Mouse (Mus musculus): ENCODE results near the gene Gm20538. TPM values are rescaled to one million over a fixed set of nuclear protein-coding genes. Genes with fewer than 3 reads are reported as not detected.

The Gm20538 gene
- polyA plus RNA-seq, 1 experiment: not detected

DNA sequence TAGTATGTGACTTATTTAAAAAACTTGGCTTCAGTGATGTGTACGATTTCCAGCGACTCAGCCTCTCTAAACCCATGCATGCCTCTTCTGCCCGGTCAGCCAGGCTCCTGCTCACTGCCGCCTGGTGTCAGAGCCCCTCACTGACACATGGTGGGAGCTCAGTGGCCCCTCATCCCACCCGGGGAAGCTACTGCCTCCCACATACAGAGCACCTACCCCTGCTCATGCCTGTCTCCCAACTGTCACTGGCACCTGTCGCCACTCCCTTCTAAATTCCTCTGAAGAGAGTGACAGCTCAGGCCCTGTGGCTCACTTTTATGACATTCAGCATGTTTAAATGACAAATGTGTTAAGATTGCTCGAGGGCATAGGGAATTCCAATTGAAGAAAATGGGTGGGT lies 23.6 kb upstream of the Gm20538 start:
- H3K4me1 ChIP-seq (ENCODE audit: control insufficient read depth, insufficient read depth, low read length): no peaks in the 10 kb centered on the region
- no peak overlapping the region for H3K27ac ChIP-seq (ENCODE audit: insufficient read depth, low read depth, low read length)
- TF ChIP-seq CTCF (IDR thresholded peaks at IDR 0.05; ENCODE audit: insufficient read depth, low read depth, low read length): no peak
- TF ChIP-seq POLR2A (IDR thresholded peaks at IDR 0.05; ENCODE audit: insufficient read depth, low read depth, low read length): no peak
- 78% methylated on average over 7 of the region's 7 CpGs for WGBS
- no peak overlapping the region for H3K4me3 ChIP-seq (ENCODE audit: insufficient read depth, low read depth, low read length)

GRCm38 (mm10) chr19:44567763-44568162 lies 15.1 kb upstream of the Gm20538 start:
- no peak overlapping the region for H3K4me3 ChIP-seq (ENCODE audit: insufficient read depth, low read depth, low read length)
- H3K27ac ChIP-seq (ENCODE audit: insufficient read depth, low read depth, low read length): no peak overlapping the region
- peaks cover 5% of the 10 kb centered on the region for H3K4me1 ChIP-seq (ENCODE audit: control insufficient read depth, insufficient read depth, low read length)
- TF ChIP-seq CTCF (IDR thresholded peaks at IDR 0.05; ENCODE audit: insufficient read depth, low read depth, low read length) (no peak), POLR2A (IDR thresholded peaks at IDR 0.05; ENCODE audit: insufficient read depth, low read depth, low read length) (no peak)
- 70% methylated on average over 3 of the region's 3 CpGs for WGBS

GRCm38 (mm10) chr19:44564006-44564405 lies 11.4 kb upstream of the Gm20538 start:
- WGBS: 68% methylated on average over 14 of the region's 14 CpGs
- Histone ChIP-seq H3K4me3 (ENCODE audit: insufficient read depth, low read depth, low read length) (no peak overlapping the region), H3K27ac (ENCODE audit: insufficient read depth, low read depth, low read length) (no peak overlapping the region), H3K4me1 (ENCODE audit: control insufficient read depth, insufficient read depth, low read length) (peaks cover 5% of the 10 kb centered on the region)
- TF ChIP-seq CTCF (IDR thresholded peaks at IDR 0.05; ENCODE audit: insufficient read depth, low read depth, low read length) (no peak), POLR2A (IDR thresholded peaks at IDR 0.05; ENCODE audit: insufficient read depth, low read depth, low read length) (no peak)

- under 1% methylated on average over 33 of the region's 33 CpGs for WGBS
- Histone ChIP-seq H3K4me1 (ENCODE audit: control insufficient read depth, insufficient read depth, low read length) (peaks cover 5% of the 10 kb centered on the region), H3K4me3 (ENCODE audit: insufficient read depth, low read depth, low read length) (peak within 1 kb of the TSS; percentile 73), H3K27ac (ENCODE audit: insufficient read depth, low read depth, low read length) (no peak within 1 kb of the TSS; the same call in 1 of the 2 replicates)
- TF ChIP-seq POLR2A (IDR thresholded peaks at IDR 0.05; ENCODE audit: insufficient read depth, low read depth, low read length) (peak; percentile 84), CTCF (IDR thresholded peaks at IDR 0.05; ENCODE audit: insufficient read depth, low read depth, low read length) (peak; percentile 71)
Measured at GRCm38 (mm10) chr19:44562652-44563206, 10.1 kb upstream of the Gm20538 start, which contains the start of gene Hif1an. TSS of gene Hif1an (plus strand) at chr19:44562850.

DNA sequence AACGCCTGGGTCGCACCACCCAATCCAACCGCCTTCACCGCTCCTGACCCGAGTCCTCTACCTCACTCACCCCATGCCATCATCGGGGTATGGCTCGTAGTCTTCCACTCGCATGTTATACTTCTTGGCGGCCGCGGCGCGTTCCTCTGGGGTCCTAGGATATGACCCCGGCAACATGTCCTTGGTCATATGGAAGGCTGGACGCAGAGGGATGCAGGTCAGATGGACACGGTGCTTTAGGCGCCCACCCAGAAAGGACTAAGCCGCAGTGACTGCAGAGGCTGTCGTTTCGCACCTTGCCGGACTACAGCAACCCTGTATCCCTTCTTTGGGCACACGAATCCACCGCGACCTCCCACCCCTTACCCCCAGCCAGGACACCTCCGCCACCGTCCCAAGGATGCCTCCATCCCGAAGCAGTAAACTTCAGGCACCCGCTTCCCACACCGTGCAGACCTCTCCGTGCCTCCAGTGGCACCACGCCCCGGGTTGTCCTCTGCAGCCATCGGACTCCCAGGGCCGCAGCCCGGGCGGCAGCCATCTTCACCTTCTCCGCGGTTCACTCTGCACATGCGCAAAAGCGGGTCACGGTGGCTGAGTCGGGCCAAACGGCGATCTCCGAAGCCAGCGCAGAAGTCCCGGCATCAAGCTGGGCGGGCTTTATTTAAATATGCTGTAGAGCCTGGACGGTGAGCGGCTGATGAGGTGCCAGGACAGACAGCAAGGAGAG lies 2.4 kb upstream of the Gm20538 start, which contains the start of gene Ndufb8:
Gene Ndufb8 (minus strand): TSS at position 580 of the 730 bp plus-strand sequence.
- Histone ChIP-seq H3K27ac (ENCODE audit: insufficient read depth, low read depth, low read length) (peak within 1 kb of the TSS; percentile 84), H3K4me3 (ENCODE audit: insufficient read depth, low read depth, low read length) (peak within 1 kb of the TSS; percentile 79), H3K4me1 (ENCODE audit: control insufficient read depth, insufficient read depth, low read length) (peaks cover 5% of the 10 kb centered on the region; the same call in 1 of the 2 replicates)
- peak; percentile 90 for TF ChIP-seq POLR2A (IDR thresholded peaks at IDR 0.05; ENCODE audit: insufficient read depth, low read depth, low read length)
- no peak for TF ChIP-seq CTCF (IDR thresholded peaks at IDR 0.05; ENCODE audit: insufficient read depth, low read depth, low read length)
- under 1% methylated on average over 50 of the region's 50 CpGs for WGBS

GRCm38 (mm10) chr19:44554490-44554860 lies 1.8 kb upstream of the Gm20538 start:
- TF ChIP-seq CTCF (IDR thresholded peaks at IDR 0.05; ENCODE audit: insufficient read depth, low read depth, low read length) (no peak), POLR2A (IDR thresholded peaks at IDR 0.05; ENCODE audit: insufficient read depth, low read depth, low read length) (no peak)
- Histone ChIP-seq H3K4me1 (ENCODE audit: control insufficient read depth, insufficient read depth, low read length) (peaks cover 5% of the 10 kb centered on the region; the same call in 1 of the 2 replicates), H3K27ac (ENCODE audit: insufficient read depth, low read depth, low read length) (no peak overlapping the region), H3K4me3 (ENCODE audit: insufficient read depth, low read depth, low read length) (peak overlapping the region; percentile 79)
- whole genome bisulfite sequencing: under 1% methylated on average over 8 of the region's 8 CpGs

GRCm38 (mm10) chr19:44553286-44553685 lies 655 bp upstream of the Gm20538 start:
- no peak for TF ChIP-seq POLR2A (IDR thresholded peaks at IDR 0.05; ENCODE audit: insufficient read depth, low read depth, low read length)
- TF ChIP-seq CTCF (IDR thresholded peaks at IDR 0.05; ENCODE audit: insufficient read depth, low read depth, low read length): no peak
- Histone ChIP-seq H3K27ac (ENCODE audit: insufficient read depth, low read depth, low read length) (no peak overlapping the region), H3K4me3 (ENCODE audit: insufficient read depth, low read depth, low read length) (no peak overlapping the region), H3K4me1 (ENCODE audit: control insufficient read depth, insufficient read depth, low read length) (peaks cover 5% of the 10 kb centered on the region; the same call in 1 of the 2 replicates)
- 91% methylated on average over 4 of the region's 4 CpGs for WGBS

DNA sequence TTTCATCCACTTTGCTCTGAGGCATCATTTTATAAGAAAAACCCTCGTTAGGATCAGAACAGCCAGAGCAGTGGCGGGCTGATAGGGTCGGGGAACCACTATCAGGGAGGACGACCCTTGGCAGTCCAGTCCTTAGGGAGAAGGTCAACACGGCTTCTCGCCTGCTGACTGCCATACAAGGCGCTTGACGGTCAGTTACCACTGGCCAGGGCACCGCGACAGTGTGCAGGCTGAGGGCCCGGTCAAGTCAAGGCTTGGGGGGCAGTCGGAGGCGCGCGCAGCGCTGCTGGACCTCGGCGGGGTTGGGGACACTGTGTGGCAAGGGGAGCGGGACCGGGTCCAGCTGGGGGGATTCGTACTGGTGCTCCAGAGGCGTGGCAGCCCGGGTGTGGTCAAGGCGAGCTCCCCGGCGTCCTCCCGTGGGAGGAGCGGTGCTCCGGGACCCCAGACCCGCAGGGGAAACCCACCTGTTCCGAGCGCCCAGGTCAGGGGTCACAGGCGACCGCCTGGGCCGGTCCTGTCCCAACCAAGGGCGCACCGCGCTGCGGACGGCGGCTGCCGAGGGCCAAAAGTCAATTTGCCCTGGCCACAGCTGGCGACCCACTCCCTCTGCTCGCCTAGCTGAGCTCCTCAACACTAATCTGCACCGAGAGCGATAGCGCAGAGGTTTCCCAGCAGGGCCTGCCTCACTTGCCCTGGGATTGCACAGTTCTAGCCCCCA lies 7.2 kb downstream of the Gm20538 start, which contains the start of gene Sec31b:
Gene Sec31b (minus strand): TSS at position 544 of the 721 bp plus-strand sequence.
- 4% methylated on average over 47 of the region's 47 CpGs for WGBS
- H3K4me3 ChIP-seq (ENCODE audit: insufficient read depth, low read depth, low read length): peak within 1 kb of the TSS; percentile 46
- TF ChIP-seq POLR2A (IDR thresholded peaks at IDR 0.05; ENCODE audit: insufficient read depth, low read depth, low read length): no peak
- no peak for TF ChIP-seq CTCF (IDR thresholded peaks at IDR 0.05; ENCODE audit: insufficient read depth, low read depth, low read length)
- peaks cover 6% of the 10 kb centered on the region for H3K4me1 ChIP-seq (ENCODE audit: control insufficient read depth, insufficient read depth, low read length)
- no peak within 1 kb of the TSS for H3K27ac ChIP-seq (ENCODE audit: insufficient read depth, low read depth, low read length)
